Mouse (Mus musculus) neural tube, embryonic 14.5 days (tissue): ENCODE data around the gene Hist1h2ba. TPM values are rescaled to one million over a fixed set of nuclear protein-coding genes. Genes with fewer than 3 reads are reported as not detected.

ENCODE experiments used
- ATAC-seq: fragments of 200-750 bp; cut with Nextera tagmentation; 2 replicates; pipeline ENCODE4 v1.8.0; 2017; ENCODE audit warnings: low read depth, mild to moderate bottlenecking, moderate TSS enrichment, moderate library complexity
- H3K27ac ChIP-seq: fragments of 300-500 bp; sonication (generic); 2 replicates; pipeline ENCODE4 v1.5.1; 2014; ENCODE audit warnings: low read depth, mild to moderate bottlenecking, control low read depth, low read length, moderate library complexity, mixed read lengths
- H3K27me3 ChIP-seq: fragments of 300-500 bp; sonication (generic); 2 replicates; pipeline ENCODE4 v1.6.1; 2014; ENCODE audit warnings: low read length; ENCODE audit not compliant: control insufficient read depth, insufficient read depth
- H3K36me3 ChIP-seq: fragments of 300-500 bp; sonication (generic); 2 replicates; pipeline ENCODE4 v1.6.1; 2014; ENCODE audit warnings: low read length, mixed read lengths; ENCODE audit not compliant: control insufficient read depth, insufficient read depth
- H3K4me1 ChIP-seq: fragments of 300-500 bp; sonication (generic); 2 replicates; pipeline ENCODE4 v1.6.1; 2014; ENCODE audit warnings: low read length; ENCODE audit not compliant: control insufficient read depth, insufficient read depth
- H3K4me2 ChIP-seq: fragments of 300-500 bp; sonication (generic); 2 replicates; pipeline ENCODE4 v1.6.1; 2014; ENCODE audit warnings: mild to moderate bottlenecking, low read depth, low read length, control low read depth
- H3K4me3 ChIP-seq: fragments of 300-500 bp; sonication (generic); 2 replicates; pipeline ENCODE4 v1.5.1; 2014; ENCODE audit warnings: low read depth, low read length, control low read depth, mixed read lengths
- H3K9ac ChIP-seq: fragments of 300-500 bp; sonication (generic); replicated peaks from 2 replicates; pipeline ENCODE4 v1.6.1; 2014; ENCODE audit warnings: low read depth, mild to moderate bottlenecking, control low read depth, low read length, mixed read lengths
- H3K9me3 ChIP-seq: fragments of 300-500 bp; sonication (generic); 2 replicates; pipeline ENCODE4 v1.6.1; 2016; ENCODE audit warnings: low read length; ENCODE audit not compliant: control insufficient read depth
- WGBS: fragments of 180-500 bp; shearing (Covaris S2); extraction: QIAGEN DNeasy Blood & Tissue Kit; methylation state at CpG from one replicate; pipeline ENCODE4 v1.1.7; 2014; 5-methylcytosine and 5-hydroxymethylcytosine counted together
- microRNA-seq: library from miRNA; unstranded; fragments of <30 nt; microRNA quantifications from one replicate; pipeline ENCODE4, GENCODE M21; 2016
- polyA plus RNA-seq: library from polyadenylated mRNA; unstranded; fragments of >200 nt; fragmentation: Nextera tagmentation; extraction: Ambion mirVana; gene quantifications from 2 replicates; pipeline ENCODE4 v1.2.1, GENCODE M21; 2014

Gene Hist1h2ba
- polyA plus RNA-seq, 1 experiment from 2014 or later: not detected

DNA sequence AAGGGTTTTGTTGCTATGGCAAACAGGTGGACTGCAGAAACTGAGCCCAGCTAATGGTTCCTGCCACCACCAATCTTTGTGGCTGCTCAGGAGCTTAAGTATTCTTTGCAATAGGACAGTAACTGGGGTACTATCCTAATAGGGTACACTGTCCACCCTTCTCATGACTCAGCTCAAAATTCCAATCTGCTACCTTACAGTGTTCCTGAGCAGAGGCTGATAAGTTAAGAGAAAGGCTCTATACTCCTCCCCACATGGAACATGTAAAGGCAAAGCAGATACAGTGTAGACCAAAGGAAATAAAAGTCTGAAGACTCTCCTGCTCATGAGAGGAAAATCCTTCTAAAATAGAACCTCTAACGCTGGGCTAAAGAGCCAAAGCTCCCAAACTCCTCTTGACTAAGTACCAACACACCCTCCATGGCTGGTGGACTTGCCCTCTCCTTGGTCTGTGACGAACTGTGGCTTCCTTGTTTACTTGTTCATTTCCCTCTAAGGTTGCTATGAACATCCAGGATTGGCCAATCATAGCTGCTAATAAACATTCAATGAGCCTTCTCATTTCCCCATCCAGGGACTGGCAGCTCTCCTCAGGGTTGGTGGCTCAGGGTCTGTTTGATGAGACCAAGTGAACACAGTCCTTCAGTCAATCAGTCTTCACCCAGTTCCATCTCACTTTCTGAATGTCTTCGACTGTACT is 46.8 kb downstream of the Hist1h2ba start:
- Histone ChIP-seq H3K4me1 (no peaks in the 10 kb centered on the region), H3K9me3 (no peaks in the 10 kb centered on the region), H3K27me3 (no peaks in the 10 kb centered on the region), H3K36me3 (no peaks in the 10 kb centered on the region), H3K4me2 (no peak overlapping the region), H3K27ac (no peak overlapping the region), H3K9ac (no peak overlapping the region), H3K4me3 (no peak overlapping the region)
- ATAC-seq: no peak
- WGBS: 83% methylated on average over 3 of the region's 3 CpGs

DNA sequence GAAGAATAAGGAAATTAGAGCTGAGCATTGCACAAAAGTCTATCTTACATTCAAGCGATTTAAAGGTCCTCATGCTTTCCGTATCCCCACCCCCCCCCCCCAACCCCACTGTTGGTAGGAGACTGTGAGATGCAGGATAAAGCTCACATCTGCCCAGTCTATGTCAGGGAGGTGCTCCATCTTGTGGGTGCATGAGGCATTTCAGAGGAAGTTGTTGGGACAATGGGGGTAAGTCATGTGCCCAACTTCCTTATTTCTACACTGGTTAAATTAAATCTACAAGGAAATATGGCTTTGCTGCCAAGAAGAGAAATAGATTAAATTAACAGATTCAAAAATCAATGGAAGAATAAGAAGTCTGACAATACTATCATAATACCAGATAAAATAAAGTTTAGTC is 48.4 kb downstream of the Hist1h2ba start:
- no peaks in the 10 kb centered on the region for H3K4me1 ChIP-seq
- no peak overlapping the region for H3K9ac ChIP-seq
- H3K36me3 ChIP-seq: no peaks in the 10 kb centered on the region
- H3K27me3 ChIP-seq: no peaks in the 10 kb centered on the region
- no peaks in the 10 kb centered on the region for H3K9me3 ChIP-seq
- H3K4me2 ChIP-seq: no peak overlapping the region
- 41% methylated on average over 2 of the region's 2 CpGs for WGBS
- no peak overlapping the region for H3K4me3 ChIP-seq
- H3K27ac ChIP-seq: no peak overlapping the region
- ATAC-seq: no peak

Small RNA genes lying within 50 kb of the gene (microRNA-seq; reads per million reads assigned to microRNA genes)
- not detected for gene Gm44344

Other genes starting within 250 kb of the Hist1h2ba start
- gene Hist1h2bc, start 250.0 kb downstream of the Hist1h2ba start, polyA plus RNA-seq: 11.6 and 20.8 TPM in 2 replicates
- not detected in 2 replicates for gene Hist1h1t, start 238.3 kb downstream of the Hist1h2ba start, polyA plus RNA-seq
- 2.1 and 3.5 TPM in 2 replicates for gene Hist1h4c, start 235.7 kb downstream of the Hist1h2ba start, polyA plus RNA-seq
- 2.4 and 4.7 TPM in 2 replicates for gene Hfe, start 223.3 kb downstream of the Hist1h2ba start, polyA plus RNA-seq
- gene Hist1h1c, start 195.3 kb downstream of the Hist1h2ba start, polyA plus RNA-seq: 5.3 and 8.4 TPM in 2 replicates
- not detected in 2 replicates for gene Hist1h3c, start 188.6 kb downstream of the Hist1h2ba start, polyA plus RNA-seq
- not detected in 2 replicates for gene Hist1h2bb, start 187.4 kb downstream of the Hist1h2ba start, polyA plus RNA-seq
- gene Hist1h2ab, start 183.0 kb downstream of the Hist1h2ba start, polyA plus RNA-seq: 3.5 and 4.0 TPM in 2 replicates
- gene Hist1h3b, start 181.9 kb downstream of the Hist1h2ba start, polyA plus RNA-seq: 0.51 and 1.3 TPM in 2 replicates
- gene Hist1h4b, start 177.1 kb downstream of the Hist1h2ba start, polyA plus RNA-seq: 1.8 TPM in 1 of 2 replicates, not detected in the other
- not detected in 2 replicates for gene Hist1h4a, start 172.9 kb downstream of the Hist1h2ba start, polyA plus RNA-seq
- 0.75 and 1.2 TPM in 2 replicates for gene Hist1h3a, start 171.8 kb downstream of the Hist1h2ba start, polyA plus RNA-seq
- not detected in 2 replicates for gene Hist1h1a, start 170.5 kb downstream of the Hist1h2ba start, polyA plus RNA-seq
- gene Trim38, start 164.2 kb downstream of the Hist1h2ba start, polyA plus RNA-seq: not detected in 2 replicates
- not detected in 2 replicates for gene Slc17a2, start 127.2 kb downstream of the Hist1h2ba start, polyA plus RNA-seq
- not detected in 2 replicates for gene Slc17a3, start 94.7 kb downstream of the Hist1h2ba start, polyA plus RNA-seq
- gene Slc17a1, start 66.4 kb downstream of the Hist1h2ba start, polyA plus RNA-seq: not detected in 2 replicates
- gene Slc17a4, start 19.1 kb downstream of the Hist1h2ba start, polyA plus RNA-seq: 0.08 and 0.19 TPM in 2 replicates
- not detected in 2 replicates for gene Hist1h2aa, start 306 bp upstream of the Hist1h2ba start, polyA plus RNA-seq
- 0.88 and 0.99 TPM in 2 replicates for gene Scgn, start 57.1 kb upstream of the Hist1h2ba start, polyA plus RNA-seq